Mouse (Mus musculus) myocyte (in vitro differentiated cells): Measurements from ENCODE around the gene Lsmem1.
A peak's percentile ranks its signal among the peaks of the same experiment; 100 is the strongest.

Experiments
- E2F4 ChIP-seq: IDR thresholded peaks from one replicate; pipeline ENCODE4 v1.6.1; 2011; ENCODE audit warnings: mild to moderate bottlenecking, control low read depth, moderate library complexity; ENCODE audit not compliant: insufficient read depth
- MAX ChIP-seq: IDR thresholded peaks from one replicate; pipeline ENCODE4 v1.6.1; 2011; ENCODE audit warnings: low read depth, mild to moderate bottlenecking, control low read depth
- MYOD1 ChIP-seq, 3 experiments: IDR thresholded peaks; one replicate each; pipeline ENCODE4 v1.6.1; 2011; ENCODE audit warnings: control low read depth in 2 of 3, low read depth in 2 of 3, mild to moderate bottlenecking in 2 of 3, moderate library complexity in 1 of 3; ENCODE audit not compliant: insufficient read length in 2 of 3, control insufficient read depth in 1 of 3
- MYOG ChIP-seq, 3 experiments: IDR thresholded peaks; one replicate each; pipeline ENCODE4 v1.6.1; 2011; ENCODE audit warnings: control low read depth in 2 of 3, low read depth in 2 of 3, mild to moderate bottlenecking in 2 of 3; ENCODE audit not compliant: insufficient read length in 2 of 3, control insufficient read depth in 1 of 3, insufficient read depth in 1 of 3
- POLR2A ChIP-seq: IDR thresholded peaks from one replicate; pipeline ENCODE4 v1.6.1; 2011; ENCODE audit warnings: low read depth, mild to moderate bottlenecking, control low read depth, moderate library complexity; ENCODE audit not compliant: insufficient read length

DNA sequence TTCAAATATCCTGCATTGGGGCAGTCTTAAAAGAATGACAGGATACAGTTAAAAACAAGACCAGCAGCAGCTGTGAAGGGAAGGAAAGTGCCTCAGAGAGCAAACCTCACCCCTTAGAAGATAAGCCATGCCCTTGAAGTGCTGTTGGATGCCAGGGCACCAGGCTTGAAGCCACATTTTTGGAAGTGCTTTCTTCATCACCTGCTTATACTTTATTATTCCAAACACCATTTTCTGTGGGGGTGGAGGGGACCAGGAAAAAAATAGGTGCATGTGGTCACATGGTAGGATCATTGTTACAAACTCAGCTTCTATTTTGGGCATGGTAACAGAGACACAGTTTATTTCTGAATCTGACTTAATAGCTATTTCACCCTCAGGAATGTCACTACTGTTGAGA lies 1.8 kb downstream of the Lsmem1 start:
- TF ChIP-seq POLR2A (no peak), MAX (no peak), E2F4 (no peak), MYOD1 (IDR thresholded peaks at IDR 0.05; ENCODE audit: control insufficient read depth in 1 of 3, insufficient read length in 2 of 3, low read depth in 2 of 3) (peak; percentile 15 to 68 (median 34)), MYOG (IDR thresholded peaks at IDR 0.05; ENCODE audit: control insufficient read depth in 1 of 3, insufficient read depth in 1 of 3, insufficient read length in 2 of 3, low read depth in 2 of 3) (peak in 2 of 3 experiments; percentile 46 to 63)
